Mouse (Mus musculus) cortical plate, adult 2 months (tissue): ENCODE measurements at regions not wholly inside any gene's neighbourhood (a gene's known extent, or its start where the extent isn't known, plus 50 kb on each side); places are given as distances from the start of the nearest gene placed in this dataset.

Experiments used
- CTCF ChIP-seq: fragments of 200-500 bp; IDR thresholded peaks from 2 replicates; pipeline ENCODE4 v1.5.1; 2011; ENCODE audit warnings: mild to moderate bottlenecking, control low read depth, low read length; ENCODE audit not compliant: insufficient read depth; ENCODE audit errors: extremely low read depth
- POLR2A ChIP-seq: fragments of 200-500 bp; IDR thresholded peaks from 2 replicates; pipeline ENCODE4 v1.6.1; 2011; ENCODE audit warnings: mild to moderate bottlenecking, low read length, control low read depth; ENCODE audit not compliant: insufficient read depth; ENCODE audit errors: extremely low read depth

- TF ChIP-seq CTCF (no peak), POLR2A (no peak)
Measured at GRCm38 (mm10) chr3:22025615-22026014, 50.8 kb upstream of the Tbl1xr1 start.
